Mouse (Mus musculus): ENCODE measurements around the gene Lamtor3.

GRCm38 (mm10) chr3:137895196-137895595, 23.1 kb upstream of the Lamtor3 start:
- TF ChIP-seq POLR2A (IDR thresholded peaks at IDR 0.05; ENCODE audit: borderline replicate concordance, insufficient read depth, low read length) (no peak), CTCF (IDR thresholded peaks at IDR 0.05; ENCODE audit: borderline replicate concordance, insufficient read depth, low read depth, low read length) (peak; percentile 48)
